Mouse (Mus musculus): ENCODE results near the gene Bhlha9. TPM values are rescaled to one million over a fixed set of nuclear protein-coding genes. Genes with fewer than 3 reads are reported as not detected.

The Bhlha9 gene
- polyA plus RNA-seq, 1 experiment = not detected

DNA sequence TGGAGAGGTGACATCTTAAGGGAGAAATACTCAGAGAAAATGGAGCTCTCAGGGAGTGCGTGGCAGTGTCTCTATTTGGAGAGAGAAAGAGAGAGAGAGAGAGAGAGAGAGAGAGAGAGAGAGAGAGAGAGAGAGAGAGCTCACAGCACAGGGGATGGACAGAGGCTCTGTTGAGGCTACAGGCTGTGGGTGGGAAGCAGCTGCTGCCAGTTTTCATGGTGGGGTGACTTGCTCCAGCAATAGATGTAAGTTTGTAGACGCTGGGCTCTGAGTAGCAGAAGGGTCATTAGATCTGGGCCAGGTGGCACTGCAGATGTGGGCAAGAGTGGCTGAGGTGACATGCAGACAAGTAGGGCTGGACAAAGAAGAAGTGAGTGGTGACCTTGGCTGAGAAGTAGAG is 13.3 kb downstream of the Bhlha9 start:
- TF ChIP-seq CTCF (IDR thresholded peaks at IDR 0.05; ENCODE audit: extremely low read depth, insufficient read length, insufficient replicate concordance, low read depth, low read length) (no peak), POLR2A (IDR thresholded peaks at IDR 0.05; ENCODE audit: low read depth, low read length) (no peak)
- Histone ChIP-seq H3K27ac (ENCODE audit: insufficient read depth, low read depth, low read length) (no peak overlapping the region), H3K36me3 (ENCODE audit: control insufficient read depth, insufficient read depth, low read length) (no peaks in the 10 kb centered on the region), H3K4me1 (ENCODE audit: control insufficient read depth, insufficient read depth, insufficient read length, low read length) (no peaks in the 10 kb centered on the region), H3K27me3 (ENCODE audit: control insufficient read depth, insufficient read depth, low read length) (no peaks in the 10 kb centered on the region), H3K4me3 (ENCODE audit: low read depth, low read length) (no peak overlapping the region)
- 52% methylated on average over 2 of the region's 2 CpGs for WGBS

GRCm38 (mm10) chr11:76692096-76692495 is 19.8 kb downstream of the Bhlha9 start:
- no peak for TF ChIP-seq POLR2A (IDR thresholded peaks at IDR 0.05; ENCODE audit: low read depth, low read length)
- TF ChIP-seq CTCF (IDR thresholded peaks at IDR 0.05; ENCODE audit: extremely low read depth, insufficient read length, insufficient replicate concordance, low read depth, low read length) = no peak
- Histone ChIP-seq H3K4me3 (ENCODE audit: low read depth, low read length) (no peak overlapping the region), H3K36me3 (ENCODE audit: control insufficient read depth, insufficient read depth, low read length) (no peaks in the 10 kb centered on the region), H3K27ac (ENCODE audit: insufficient read depth, low read depth, low read length) (no peak overlapping the region), H3K27me3 (ENCODE audit: control insufficient read depth, insufficient read depth, low read length) (no peaks in the 10 kb centered on the region), H3K4me1 (ENCODE audit: control insufficient read depth, insufficient read depth, insufficient read length, low read length) (no peaks in the 10 kb centered on the region)
- WGBS = 73% methylated on average over 3 of the region's 3 CpGs

DNA sequence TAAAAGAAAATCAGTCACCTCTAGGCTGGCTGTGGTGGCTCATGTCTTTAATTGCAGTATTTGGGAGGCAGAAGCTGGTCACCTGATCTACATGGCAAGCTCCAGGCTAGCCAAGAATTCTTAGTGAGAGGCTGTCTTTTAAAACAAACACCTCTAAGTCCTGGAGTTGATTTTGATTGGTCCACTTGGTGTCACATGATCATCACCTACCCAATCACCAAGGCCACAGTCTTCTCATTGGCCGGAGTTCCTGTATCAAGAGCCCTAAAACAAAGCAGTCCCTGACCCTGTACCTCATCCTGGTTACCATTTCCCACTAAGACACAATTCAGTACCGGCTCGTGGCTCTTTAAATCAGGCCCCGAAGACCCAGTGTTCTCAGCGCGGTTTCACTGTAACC is 23.5 kb downstream of the Bhlha9 start:
- no peaks in the 10 kb centered on the region for H3K27me3 ChIP-seq (ENCODE audit: control insufficient read depth, insufficient read depth, low read length)
- H3K27ac ChIP-seq (ENCODE audit: insufficient read depth, low read depth, low read length) = no peak overlapping the region
- H3K36me3 ChIP-seq (ENCODE audit: control insufficient read depth, insufficient read depth, low read length) = no peaks in the 10 kb centered on the region
- no peak overlapping the region for H3K4me3 ChIP-seq (ENCODE audit: low read depth, low read length)
- TF ChIP-seq CTCF (IDR thresholded peaks at IDR 0.05; ENCODE audit: extremely low read depth, insufficient read length, insufficient replicate concordance, low read depth, low read length) (no peak), POLR2A (IDR thresholded peaks at IDR 0.05; ENCODE audit: low read depth, low read length) (no peak)
- H3K4me1 ChIP-seq (ENCODE audit: control insufficient read depth, insufficient read depth, insufficient read length, low read length) = no peaks in the 10 kb centered on the region; the same call in 1 of the 2 replicates
- WGBS = 66% methylated on average over 6 of the region's 6 CpGs

GRCm38 (mm10) chr11:76699626-76700025 is 27.4 kb downstream of the Bhlha9 start:
- H3K27me3 ChIP-seq (ENCODE audit: control insufficient read depth, insufficient read depth, low read length) = no peaks in the 10 kb centered on the region
- TF ChIP-seq POLR2A (IDR thresholded peaks at IDR 0.05; ENCODE audit: low read depth, low read length) = no peak
- TF ChIP-seq CTCF (IDR thresholded peaks at IDR 0.05; ENCODE audit: extremely low read depth, insufficient read length, insufficient replicate concordance, low read depth, low read length) = no peak
- 24% methylated on average over 7 of the region's 9 CpGs for WGBS
- peak overlapping the region; percentile 36 for H3K4me3 ChIP-seq (ENCODE audit: low read depth, low read length)
- no peak overlapping the region for H3K27ac ChIP-seq (ENCODE audit: insufficient read depth, low read depth, low read length)
- H3K4me1 ChIP-seq (ENCODE audit: control insufficient read depth, insufficient read depth, insufficient read length, low read length) = no peaks in the 10 kb centered on the region; the same call in 1 of the 2 replicates
- H3K36me3 ChIP-seq (ENCODE audit: control insufficient read depth, insufficient read depth, low read length) = no peaks in the 10 kb centered on the region

GRCm38 (mm10) chr11:76707656-76708055 is 35.4 kb downstream of the Bhlha9 start:
- WGBS = 86% methylated on average over 3 of the region's 3 CpGs
- H3K36me3 ChIP-seq (ENCODE audit: control insufficient read depth, insufficient read depth, low read length) = no peaks in the 10 kb centered on the region
- TF ChIP-seq CTCF (IDR thresholded peaks at IDR 0.05; ENCODE audit: extremely low read depth, insufficient read length, insufficient replicate concordance, low read depth, low read length) = no peak
- TF ChIP-seq POLR2A (IDR thresholded peaks at IDR 0.05; ENCODE audit: low read depth, low read length) = no peak

DNA sequence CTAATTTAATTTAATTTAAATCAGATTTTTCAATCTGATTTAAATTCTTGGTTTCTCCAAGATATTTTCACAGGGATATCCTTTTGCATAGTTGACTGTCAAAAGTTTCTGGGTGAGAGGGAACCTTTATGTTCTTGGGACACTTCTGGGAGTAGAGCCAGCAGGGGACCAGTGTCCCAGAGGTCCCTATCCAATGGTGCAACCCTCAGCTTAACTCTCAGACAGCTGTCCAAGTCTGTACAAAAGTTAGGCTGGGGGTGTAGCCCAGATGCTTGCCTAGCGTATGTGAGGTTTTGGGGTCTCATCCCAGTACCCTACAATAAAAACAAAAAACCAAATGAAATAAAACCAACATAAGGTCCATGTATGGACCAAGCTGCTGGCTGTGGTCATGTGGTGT is 35.8 kb downstream of the Bhlha9 start:
- no peak for TF ChIP-seq POLR2A (IDR thresholded peaks at IDR 0.05; ENCODE audit: low read depth, low read length)
- TF ChIP-seq CTCF (IDR thresholded peaks at IDR 0.05; ENCODE audit: extremely low read depth, insufficient read length, insufficient replicate concordance, low read depth, low read length) = no peak
- Histone ChIP-seq H3K4me3 (ENCODE audit: low read depth, low read length) (no peak overlapping the region), H3K27ac (ENCODE audit: insufficient read depth, low read depth, low read length) (no peak overlapping the region), H3K36me3 (ENCODE audit: control insufficient read depth, insufficient read depth, low read length) (no peaks in the 10 kb centered on the region), H3K4me1 (ENCODE audit: control insufficient read depth, insufficient read depth, insufficient read length, low read length) (no peaks in the 10 kb centered on the region; the same call in 1 of the 2 replicates), H3K27me3 (ENCODE audit: control insufficient read depth, insufficient read depth, low read length) (no peaks in the 10 kb centered on the region)
- WGBS = 90% methylated on average over 1 of the region's 1 CpGs

More at GRCm38 (mm10) chr11:76707656-76708055, 35.4 kb downstream of the Bhlha9 start:
- Histone ChIP-seq H3K27me3 (ENCODE audit: control insufficient read depth, insufficient read depth, low read length) (no peaks in the 10 kb centered on the region), H3K27ac (ENCODE audit: insufficient read depth, low read depth, low read length) (no peak overlapping the region), H3K4me3 (ENCODE audit: low read depth, low read length) (no peak overlapping the region), H3K4me1 (ENCODE audit: control insufficient read depth, insufficient read depth, insufficient read length, low read length) (no peaks in the 10 kb centered on the region; the same call in 1 of the 2 replicates)

- no peak overlapping the region for H3K27ac ChIP-seq (ENCODE audit: insufficient read depth, low read depth, low read length)
- TF ChIP-seq CTCF (IDR thresholded peaks at IDR 0.05; ENCODE audit: extremely low read depth, insufficient read length, insufficient replicate concordance, low read depth, low read length) = no peak
- TF ChIP-seq POLR2A (IDR thresholded peaks at IDR 0.05; ENCODE audit: low read depth, low read length) = no peak
- no peaks in the 10 kb centered on the region for H3K27me3 ChIP-seq (ENCODE audit: control insufficient read depth, insufficient read depth, low read length)
- H3K4me1 ChIP-seq (ENCODE audit: control insufficient read depth, insufficient read depth, insufficient read length, low read length) = no peaks in the 10 kb centered on the region; the same call in 1 of the 2 replicates
- no peak overlapping the region for H3K4me3 ChIP-seq (ENCODE audit: low read depth, low read length)
- WGBS = 61% methylated on average over 1 of the region's 1 CpGs
- no peaks in the 10 kb centered on the region for H3K36me3 ChIP-seq (ENCODE audit: control insufficient read depth, insufficient read depth, low read length)
Measured at GRCm38 (mm10) chr11:76708881-76709280, 36.6 kb downstream of the Bhlha9 start.
